In genomic region chr13:109446138-109446537, GRCm38 (mm10) we compare ENCODE assay signal across 16 mouse cellular contexts.
DNase-seq lines count a peak whose midpoint lies in the region; ATAC-seq and TF ChIP-seq lines count a peak whose summit lies in the region.
"Had no signal": no experiment of that assay in that cellular context is flagged by ENCODE, and none has a peak within 500 bp of the region (broad histone marks: within the 10 kb centered on the region; RNA-seq: fewer than 3 reads in every experiment).

No protein-coding gene starts in this region.

- H3K27ac ChIP-seq in forebrain, embryonic 14.5 days (ENCODE audit: low read depth, low read length): no peak overlapping the region
- no peak overlapping the region for H3K27ac ChIP-seq in forebrain, embryonic 11.5 days (ENCODE audit: low read depth, low read length)
- no peak overlapping the region for H3K27ac ChIP-seq in liver, adult 2 months (replicated peaks; ENCODE audit: insufficient read depth, low read depth, low read length)
- no peak overlapping the region for H3K27ac ChIP-seq in liver, embryonic 12.5 days
- H3K27ac ChIP-seq: embryonic facial prominence, embryonic 10.5 days; kidney, postnatal 0 days; limb, embryonic 15.5 days; neural tube, embryonic 12.5 days had no signal

- WGBS in forebrain, embryonic 14.5 days: 76% methylated on average over 7 of the region's 7 CpGs
- WGBS in forebrain, embryonic 11.5 days: 91% methylated on average over 7 of the region's 7 CpGs
- WGBS in liver, adult 2 months: 79% methylated on average over 7 of the region's 7 CpGs
- 74% methylated on average over 7 of the region's 7 CpGs for WGBS in liver, embryonic 12.5 days (ENCODE audit: insufficient replicate concordance)

- DNase-seq in forebrain, embryonic 14.5 days (ENCODE audit: low spot score): no peak
- no peak for DNase-seq in forebrain, embryonic 11.5 days (ENCODE audit: low spot score)
- peak; percentile 10 for DNase-seq in liver, adult 2 months (ENCODE audit: extremely low read depth, low read depth, low spot score)
- no peak for DNase-seq in layer of hippocampus, adult 18-20 months (ENCODE audit: low spot score in 2 of 2)
- DNase-seq in urinary bladder, postnatal 36 days (ENCODE audit: low spot score in 2 of 2): no peak
- DNase-seq: cerebellum, adult 8-10 months; heart, postnatal 4 days; lung, postnatal 4 days; right cerebral cortex, postnatal 14 days had no signal

- no peaks in the 10 kb centered on the region for H3K27me3 ChIP-seq in forebrain, embryonic 14.5 days (replicated peaks; ENCODE audit: control insufficient read depth, insufficient read depth, low read length)
- H3K27me3 ChIP-seq in forebrain, embryonic 11.5 days (ENCODE audit: control insufficient read depth, insufficient read depth, low read length): no peaks in the 10 kb centered on the region
- H3K27me3 ChIP-seq in liver, adult 2 months (ENCODE audit: control insufficient read depth, insufficient read depth, low read length): no peaks in the 10 kb centered on the region
- H3K27me3 ChIP-seq in liver, embryonic 12.5 days (replicated peaks): no peaks in the 10 kb centered on the region
- H3K27me3 ChIP-seq: limb, embryonic 15.5 days; neural tube, embryonic 12.5 days had no signal

- no peaks in the 10 kb centered on the region for H3K9me3 ChIP-seq in forebrain, embryonic 14.5 days (replicated peaks; ENCODE audit: control insufficient read depth, low read length)
- H3K9me3 ChIP-seq in forebrain, embryonic 11.5 days (ENCODE audit: control insufficient read depth, low read length): no peaks in the 10 kb centered on the region
- no peaks in the 10 kb centered on the region for H3K9me3 ChIP-seq in liver, embryonic 12.5 days (replicated peaks)
- H3K9me3 ChIP-seq: limb, embryonic 15.5 days; neural tube, embryonic 12.5 days had no signal

- no peak for ATAC-seq in forebrain, embryonic 14.5 days
- ATAC-seq in forebrain, embryonic 11.5 days (replicated peaks; ENCODE audit: low FRiP score): no peak
- no peak for ATAC-seq in liver, embryonic 12.5 days
- peak; percentile 60 to 73 for ATAC-seq in hematopoietic stem cell, adult 5-6 weeks (replicated peaks in 1 of 2; ENCODE audit: insufficient read depth in 1 of 2, low FRiP score in 2 of 2, low TSS enrichment in 1 of 2, low read depth in 1 of 2, poor library complexity in 2 of 2, severe bottlenecking in 2 of 2)
- ATAC-seq in monocyte, adult 5-6 weeks (replicated peaks; ENCODE audit: insufficient number of reproducible peaks, low FRiP score, low TSS enrichment, poor library complexity, severe bottlenecking): peak; percentile 64

- no peak for TF ChIP-seq POLR2A in liver, adult 2 months (IDR thresholded peaks at IDR 0.05; ENCODE audit: extremely low read depth, insufficient read depth, low read length)

- H3K4me2 ChIP-seq in forebrain, embryonic 14.5 days (ENCODE audit: low read length): peak overlapping the region; percentile 65; the same call in 1 of the 2 replicates
- no peak overlapping the region for H3K4me2 ChIP-seq in forebrain, embryonic 11.5 days (ENCODE audit: low read depth, low read length, severe bottlenecking)
- no peak overlapping the region for H3K4me2 ChIP-seq in liver, embryonic 12.5 days
- H3K4me2 ChIP-seq: limb, embryonic 15.5 days; neural tube, embryonic 12.5 days had no signal

- H3K9ac ChIP-seq in forebrain, embryonic 14.5 days (ENCODE audit: low read length): no peak overlapping the region
- H3K9ac ChIP-seq in forebrain, embryonic 11.5 days (ENCODE audit: low read length): no peak overlapping the region
- no peak overlapping the region for H3K9ac ChIP-seq in liver, adult 2 months (ENCODE audit: low read depth, low read length)
- H3K9ac ChIP-seq in liver, embryonic 12.5 days: no peak overlapping the region
- H3K9ac ChIP-seq: limb, embryonic 15.5 days; neural tube, embryonic 12.5 days had no signal

- no peak overlapping the region for H3K4me3 ChIP-seq in forebrain, embryonic 14.5 days (ENCODE audit: low read depth, low read length)
- H3K4me3 ChIP-seq in forebrain, embryonic 11.5 days (ENCODE audit: low read depth, low read length): no peak overlapping the region
- H3K4me3 ChIP-seq in liver, adult 2 months (ENCODE audit: insufficient read depth, low read depth, low read length): no peak overlapping the region
- no peak overlapping the region for H3K4me3 ChIP-seq in liver, embryonic 12.5 days
- H3K4me3 ChIP-seq: embryonic facial prominence, embryonic 10.5 days; limb, embryonic 15.5 days; neural tube, embryonic 12.5 days had no signal

- H3K79me2 ChIP-seq in liver, adult 2 months (ENCODE audit: control insufficient read depth, insufficient read depth, low read length): no peaks in the 10 kb centered on the region

- peaks cover 25% of the 10 kb centered on the region for H3K4me1 ChIP-seq in forebrain, embryonic 14.5 days (ENCODE audit: control insufficient read depth, insufficient read depth, low read length)
- peaks cover 5% of the 10 kb centered on the region; the same call in 1 of the 2 replicates for H3K4me1 ChIP-seq in forebrain, embryonic 11.5 days (replicated peaks; ENCODE audit: control insufficient read depth, insufficient read depth, low read length)
- peaks cover 2% of the 10 kb centered on the region; the same call in 1 of the 2 replicates for H3K4me1 ChIP-seq in liver, adult 2 months (ENCODE audit: control insufficient read depth, insufficient read depth, low read length)
- H3K4me1 ChIP-seq in liver, embryonic 12.5 days: no peaks in the 10 kb centered on the region
- H3K4me1 ChIP-seq: limb, embryonic 15.5 days had no signal

- TF ChIP-seq CTCF in liver, adult 2 months (IDR thresholded peaks at IDR 0.05; ENCODE audit: low read depth, low read length): no peak

- no peaks in the 10 kb centered on the region for H3K36me3 ChIP-seq in forebrain, embryonic 14.5 days (ENCODE audit: control insufficient read depth, insufficient read depth, low read length)
- H3K36me3 ChIP-seq in forebrain, embryonic 11.5 days (ENCODE audit: control insufficient read depth, insufficient read depth, low read length): no peaks in the 10 kb centered on the region
- H3K36me3 ChIP-seq in liver, adult 2 months (ENCODE audit: control insufficient read depth, insufficient read depth, low read length): no peaks in the 10 kb centered on the region
- no peaks in the 10 kb centered on the region for H3K36me3 ChIP-seq in liver, embryonic 12.5 days
- H3K36me3 ChIP-seq: embryonic facial prominence, embryonic 10.5 days; limb, embryonic 15.5 days; neural tube, embryonic 12.5 days had no signal

Comparison
In these comparisons a context has a peak if more than half of its experiments do, and no peak if none do; other contexts are left out.
1. ATAC-seq: peak in hematopoietic stem cell, adult 5-6 weeks (2 of 2) and monocyte, adult 5-6 weeks (single experiment); none in forebrain, embryonic 14.5 days (single experiment), forebrain, embryonic 11.5 days (single experiment) and liver, embryonic 12.5 days (single experiment).